Mouse (Mus musculus) heart, embryonic 14.5 days (tissue): ENCODE data around the gene Sorcs3. TPM values are rescaled to one million over a fixed set of nuclear protein-coding genes. Genes with fewer than 3 reads are reported as not detected.

Experiments used
- ATAC-seq: fragments of 200-750 bp; cut with Nextera tagmentation; 2 replicates; pipeline ENCODE4 v1.8.0; 2017; ENCODE audit warnings: low read depth, moderate TSS enrichment; ENCODE audit not compliant: insufficient number of reproducible peaks, insufficient read depth, low FRiP score
- H3K27ac ChIP-seq, 2 experiments: fragments of 200-500 bp in 1 of 2; fragments of 300-500 bp in 1 of 2; sonication (generic) in 1 of 2; replicated peaks in 1 of 2; 2 replicates each; pipeline ENCODE4 v1.5.1; 2012 to 2014; ENCODE audit warnings: low read depth in 2 of 2, low read length in 2 of 2, control low read depth in 1 of 2, mild to moderate bottlenecking in 1 of 2, mixed read lengths in 1 of 2; ENCODE audit not compliant: control insufficient read depth in 1 of 2, insufficient read depth in 1 of 2
- H3K27me3 ChIP-seq: fragments of 300-500 bp; sonication (generic); 2 replicates; pipeline ENCODE4 v1.6.1; 2014; ENCODE audit warnings: mild to moderate bottlenecking, low read length, control low read depth; ENCODE audit not compliant: control insufficient read depth, insufficient read depth
- H3K36me3 ChIP-seq: fragments of 300-500 bp; sonication (generic); 2 replicates; pipeline ENCODE4 v1.6.1; 2014; ENCODE audit warnings: mild to moderate bottlenecking, control low read depth, low read length, mixed read lengths; ENCODE audit not compliant: control insufficient read depth, insufficient read depth
- H3K4me1 ChIP-seq, 2 experiments: fragments of 200-500 bp in 1 of 2; fragments of 300-500 bp in 1 of 2; sonication (generic) in 1 of 2; 2 replicates each; pipeline ENCODE4 v1.6.1; 2012 to 2014; ENCODE audit warnings: low read length in 2 of 2, control low read depth in 1 of 2, mixed read lengths in 1 of 2; ENCODE audit not compliant: control insufficient read depth in 2 of 2, insufficient read depth in 2 of 2
- H3K4me2 ChIP-seq: fragments of 300-500 bp; sonication (generic); 2 replicates; pipeline ENCODE4 v1.6.1; 2014; ENCODE audit warnings: mild to moderate bottlenecking, low read length
- H3K4me3 ChIP-seq, 2 experiments: fragments of 200-500 bp in 1 of 2; fragments of 300-500 bp in 1 of 2; sonication (generic) in 1 of 2; 2 replicates each; pipeline ENCODE4 v1.5.1; 2012 to 2014; ENCODE audit warnings: low read length in 2 of 2, mild to moderate bottlenecking in 2 of 2, control low read depth in 1 of 2, low read depth in 1 of 2, moderate library complexity in 1 of 2; ENCODE audit not compliant: control insufficient read depth in 1 of 2, insufficient read depth in 1 of 2
- H3K9ac ChIP-seq: fragments of 300-500 bp; sonication (generic); 2 replicates; pipeline ENCODE4 v1.6.1; 2014; ENCODE audit warnings: mild to moderate bottlenecking, low read length
- H3K9me3 ChIP-seq: fragments of 300-500 bp; sonication (generic); 2 replicates; pipeline ENCODE4 v1.6.1; 2016; ENCODE audit warnings: low read length, control low read depth; ENCODE audit not compliant: control insufficient read depth
- WGBS: fragments of 180-500 bp; shearing (Covaris S2); extraction: QIAGEN DNeasy Blood & Tissue Kit; methylation state at CpG from one replicate; pipeline ENCODE4 v1.1.7; 2014; 5-methylcytosine and 5-hydroxymethylcytosine counted together
- polyA plus RNA-seq: library from polyadenylated mRNA; unstranded; fragments of >200 nt; fragmentation: Nextera tagmentation; extraction: Ambion mirVana; gene quantifications from 2 replicates; pipeline ENCODE4 v1.2.1, GENCODE M21; 2014

Sorcs3 gene
- polyA plus RNA-seq, 1 experiment from 2014 or later, result 0.39 TPM

GRCm38 (mm10) chr19:48343442-48343841 lies 137.6 kb downstream of the Sorcs3 start:
- no peak overlapping the region for H3K4me3 ChIP-seq
- H3K27me3 ChIP-seq, result no peaks in the 10 kb centered on the region
- ATAC-seq, result no peak
- peaks cover 0 to 8% of the 10 kb centered on the region in 2 experiments; a peak in 2 of 4 replicates for H3K4me1 ChIP-seq
- no peak overlapping the region for H3K4me2 ChIP-seq
- no peak overlapping the region for H3K9ac ChIP-seq
- no peak overlapping the region for H3K27ac ChIP-seq
- no peaks in the 10 kb centered on the region for H3K36me3 ChIP-seq
- 43% methylated on average over 7 of the region's 7 CpGs for WGBS
- H3K9me3 ChIP-seq, result no peaks in the 10 kb centered on the region

DNA sequence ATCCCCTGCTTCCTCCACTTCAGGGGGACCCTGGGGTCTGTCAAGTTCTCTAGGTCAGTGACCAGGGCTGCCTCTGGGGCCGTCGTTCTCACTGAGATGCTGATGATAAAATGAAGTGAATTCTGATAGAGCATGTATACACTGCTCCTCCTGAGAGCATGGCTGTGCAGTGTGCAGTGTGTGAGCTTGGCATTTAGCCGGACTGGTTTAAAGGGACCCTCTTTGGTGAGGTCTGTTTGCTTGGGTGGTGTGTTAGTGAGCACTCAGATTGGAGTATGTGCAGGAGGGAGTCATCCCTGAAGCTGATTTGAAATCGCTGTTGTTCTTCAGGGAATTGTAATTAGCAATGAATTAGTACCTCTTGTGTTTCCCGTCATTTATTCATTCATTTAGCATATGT lies 141.3 kb downstream of the Sorcs3 start:
- Histone ChIP-seq H3K4me3 (no peak overlapping the region), H3K27me3 (no peaks in the 10 kb centered on the region), H3K27ac (no peak overlapping the region), H3K4me2 (no peak overlapping the region), H3K9ac (no peak overlapping the region), H3K9me3 (no peaks in the 10 kb centered on the region), H3K36me3 (no peaks in the 10 kb centered on the region), H3K4me1 (no peaks in the 10 kb centered on the region)
- no peak for ATAC-seq
- whole genome bisulfite sequencing, result 66% methylated on average over 5 of the region's 5 CpGs

GRCm38 (mm10) chr19:48356806-48357205 lies 151.0 kb downstream of the Sorcs3 start:
- H3K27me3 ChIP-seq, result no peaks in the 10 kb centered on the region
- H3K36me3 ChIP-seq, result no peaks in the 10 kb centered on the region
- H3K9ac ChIP-seq, result no peak overlapping the region
- no peaks in the 10 kb centered on the region for H3K9me3 ChIP-seq
- 57% methylated on average over 2 of the region's 2 CpGs for WGBS
- no peak overlapping the region for H3K27ac ChIP-seq
- ATAC-seq, result no peak
- no peaks in the 10 kb centered on the region for H3K4me1 ChIP-seq
- H3K4me2 ChIP-seq, result no peak overlapping the region
- no peak overlapping the region for H3K4me3 ChIP-seq

DNA sequence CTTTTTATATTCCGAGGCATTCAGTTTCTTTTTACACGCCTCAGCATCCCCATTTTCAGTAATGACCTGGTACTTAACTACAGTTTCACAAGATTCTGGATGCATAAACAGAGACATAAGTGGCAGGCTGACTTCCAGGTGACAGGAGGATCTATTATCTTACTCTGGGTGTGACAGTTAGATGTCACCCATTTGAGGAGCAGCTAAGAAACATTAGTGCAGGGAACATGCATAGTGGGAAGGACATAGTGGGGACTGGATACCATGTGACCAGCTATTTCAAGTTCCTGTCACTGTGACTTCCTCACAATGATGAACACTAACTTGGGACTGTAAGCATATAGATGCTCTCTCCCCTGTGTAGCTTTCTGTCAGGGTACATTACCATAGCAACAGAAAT lies 156.3 kb downstream of the Sorcs3 start:
- no peaks in the 10 kb centered on the region for H3K9me3 ChIP-seq
- no peaks in the 10 kb centered on the region for H3K27me3 ChIP-seq
- no peak overlapping the region for H3K27ac ChIP-seq
- no peaks in the 10 kb centered on the region for H3K4me1 ChIP-seq
- 84% methylated on average over 2 of the region's 2 CpGs for WGBS
- no peak for ATAC-seq
- H3K4me3 ChIP-seq, result no peak overlapping the region
- no peak overlapping the region for H3K4me2 ChIP-seq
- H3K36me3 ChIP-seq, result no peaks in the 10 kb centered on the region
- H3K9ac ChIP-seq, result no peak overlapping the region

DNA sequence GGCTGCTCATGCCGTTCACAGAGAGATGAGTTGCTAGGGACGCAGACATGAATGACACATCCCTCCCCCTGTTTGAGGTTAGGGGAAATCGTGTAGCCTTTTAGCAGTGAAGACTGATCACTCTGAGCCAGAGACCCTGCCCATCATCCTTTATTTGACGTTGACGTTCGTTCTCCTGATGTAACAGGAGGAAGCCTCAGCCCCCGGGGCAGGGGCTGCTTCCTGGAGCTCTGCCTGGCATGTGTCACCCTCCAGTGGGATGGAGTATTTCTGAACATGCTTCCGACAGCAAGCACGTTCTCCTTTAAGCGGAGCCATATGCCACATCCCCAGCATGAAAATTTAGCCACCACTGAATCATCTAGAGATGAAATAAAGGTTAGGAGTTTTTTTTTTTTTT lies 162.2 kb downstream of the Sorcs3 start:
- 48% methylated on average over 10 of the region's 10 CpGs for WGBS
- H3K4me2 ChIP-seq, result no peak overlapping the region

GRCm38 (mm10) chr19:48371787-48372186 lies 166.0 kb downstream of the Sorcs3 start:
- H3K27ac ChIP-seq, result no peak overlapping the region
- WGBS, result 68% methylated on average over 9 of the region's 9 CpGs
- no peak for ATAC-seq

More for the DNA sequence above, 162.2 kb downstream of the Sorcs3 start:
- H3K9ac ChIP-seq, result no peak overlapping the region
- H3K9me3 ChIP-seq, result no peaks in the 10 kb centered on the region
- no peak for ATAC-seq
- H3K27ac ChIP-seq, result no peak overlapping the region
- no peaks in the 10 kb centered on the region for H3K4me1 ChIP-seq
- H3K27me3 ChIP-seq, result no peaks in the 10 kb centered on the region
- no peak overlapping the region for H3K4me3 ChIP-seq
- H3K36me3 ChIP-seq, result no peaks in the 10 kb centered on the region

GRCm38 (mm10) chr19:48378006-48378540 lies 172.2 kb downstream of the Sorcs3 start:
- Histone ChIP-seq H3K4me1 (no peaks in the 10 kb centered on the region), H3K9me3 (no peaks in the 10 kb centered on the region), H3K4me3 (no peak overlapping the region), H3K27me3 (no peaks in the 10 kb centered on the region), H3K27ac (no peak overlapping the region), H3K9ac (no peak overlapping the region), H3K36me3 (no peaks in the 10 kb centered on the region), H3K4me2 (no peak overlapping the region)
- WGBS, result 79% methylated on average over 11 of the region's 11 CpGs
- ATAC-seq, result no peak

More at GRCm38 (mm10) chr19:48371787-48372186, 166.0 kb downstream of the Sorcs3 start:
- H3K9ac ChIP-seq, result no peak overlapping the region
- no peak overlapping the region for H3K4me2 ChIP-seq
- H3K4me3 ChIP-seq, result no peak overlapping the region
- no peaks in the 10 kb centered on the region for H3K9me3 ChIP-seq
- H3K4me1 ChIP-seq, result no peaks in the 10 kb centered on the region
- H3K36me3 ChIP-seq, result no peaks in the 10 kb centered on the region
- no peaks in the 10 kb centered on the region for H3K27me3 ChIP-seq

DNA sequence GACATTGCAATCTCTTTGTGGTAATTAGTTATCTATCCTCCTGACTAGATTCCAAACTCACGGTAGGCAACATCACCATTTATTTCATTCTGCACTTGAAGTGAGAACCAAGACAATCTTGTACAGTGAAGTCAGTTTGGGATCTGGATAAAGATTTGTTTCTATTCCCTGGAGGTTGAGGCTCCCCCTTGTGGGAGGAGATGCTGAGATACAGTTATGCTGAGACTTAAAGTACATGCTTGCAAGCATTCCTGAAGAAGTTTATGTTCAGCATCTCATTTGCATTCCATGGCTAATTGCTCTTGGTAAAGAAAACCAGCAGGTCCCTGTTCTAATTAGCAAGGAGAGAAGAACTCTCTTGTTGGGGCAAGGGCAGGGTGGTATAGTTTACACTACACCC lies 185.7 kb downstream of the Sorcs3 start:
- Histone ChIP-seq H3K27ac (no peak overlapping the region), H3K4me1 (no peaks in the 10 kb centered on the region), H3K4me3 (no peak overlapping the region), H3K36me3 (no peaks in the 10 kb centered on the region), H3K4me2 (no peak overlapping the region), H3K9ac (no peak overlapping the region), H3K27me3 (no peaks in the 10 kb centered on the region), H3K9me3 (no peaks in the 10 kb centered on the region)
- WGBS, result 49% methylated on average over 1 of the region's 1 CpGs
- ATAC-seq, result no peak
